Mouse (Mus musculus) gastrocnemius, postnatal 10 days (tissue): ENCODE results near the gene Adrm1. TPM values are rescaled to one million over a fixed set of nuclear protein-coding genes. Genes with fewer than 3 reads are reported as not detected.
A peak's percentile ranks its signal among the peaks of the same experiment; 100 is the strongest.
"Not testable (repeated sequence)": the region's sequence is repeated elsewhere in the genome, so short reads cannot be mapped to it uniquely, and the experiment has no call there.

Source experiments
- DNase-seq: peaks from one replicate; pipeline ENCODE4 v3.0.0; 2021; ENCODE audit warnings: mixed read lengths
- long read RNA-seq, 2 experiments: library from polyadenylated mRNA; stranded (forward); transcript quantifications; one replicate each; pipeline ENCODE4 v2.0.0; 2021
- total RNA-seq, 2 experiments: library from RNA; stranded (reverse); gene quantifications; 2 replicates each; pipeline ENCODE4 v1.2.3; 2021

The Adrm1 gene
- 100 to 1,000 TPM in 1 of 2 experiments, 10 to 100 TPM in 1; 97.8 to 108 TPM for total RNA-seq
- long read RNA-seq, experiment 1, full-length matches to known transcripts: 156 of 176 reads
- long read RNA-seq, experiment 1, partial matches to known transcripts: 3 of 176 reads
- long read RNA-seq, experiment 1, other reads (novel, unspliced or antisense): 17 of 176 reads
- long read RNA-seq, experiment 2, transcript Adrm1-201 (10 exons, 1,535 nt): major isoform, 192 of 215 reads
- long read RNA-seq, experiment 2, partial matches to known transcripts: 9 of 215 reads
- long read RNA-seq, experiment 2, other reads (novel, unspliced or antisense): 13 of 215 reads

GRCm38 (mm10) chr2:180170806-180171521 is at the start of gene Adrm1:
TSS of gene Adrm1 (plus strand) at chr2:180171485.
- DNase-seq: peak; percentile 98

GRCm38 (mm10) chr2:180124192-180124591 is 47.1 kb upstream of the Adrm1 start:
- DNase-seq: no peak

DNA sequence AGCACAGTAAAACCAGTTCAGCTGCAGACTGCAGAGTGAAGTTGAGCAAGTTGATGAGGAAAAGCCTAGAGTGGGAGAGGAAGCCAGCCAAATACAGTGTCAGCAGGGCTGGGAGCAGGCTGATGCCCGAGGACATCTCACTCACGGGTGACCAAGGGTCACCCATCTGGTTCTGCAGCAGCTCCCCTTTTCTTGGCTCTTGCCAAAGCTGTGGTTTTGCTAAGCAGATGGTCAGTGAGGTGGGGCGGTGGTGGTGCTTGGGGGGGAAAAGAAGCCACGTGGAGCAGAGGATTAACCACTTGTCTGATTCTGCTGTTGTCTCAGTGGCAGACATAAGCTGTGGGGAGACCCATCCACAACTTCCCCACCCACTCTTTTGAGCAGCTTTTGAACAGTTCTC is 45.1 kb upstream of the Adrm1 start:
- peak; percentile 40 for DNase-seq

- DNase-seq: no peak
These were observed 43.6 kb upstream of the Adrm1 start for GRCm38 (mm10) chr2:180127675-180128074.

- no peak for DNase-seq
These were observed 38.1 kb upstream of the Adrm1 start for GRCm38 (mm10) chr2:180133231-180133630.

DNA sequence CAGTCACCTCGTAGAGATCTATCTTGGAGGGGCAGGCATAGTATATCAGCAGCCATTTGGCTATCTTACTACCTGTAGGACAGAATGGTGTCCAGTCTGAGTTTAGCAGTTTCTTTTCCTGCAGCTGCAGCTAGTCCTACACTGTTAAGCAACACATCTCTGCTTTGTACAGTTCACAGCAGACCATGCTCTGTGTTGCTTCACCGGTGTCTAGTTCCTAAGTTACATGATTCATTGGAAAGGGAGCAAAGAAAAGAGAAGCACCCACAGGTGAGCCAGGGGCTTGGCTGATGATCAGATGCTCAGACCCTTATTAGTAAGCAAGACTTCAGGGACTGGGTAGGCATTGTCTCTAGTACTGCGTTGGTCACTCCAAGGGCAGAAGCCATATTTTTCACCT is 37.4 kb upstream of the Adrm1 start:
- DNase-seq: no peak

GRCm38 (mm10) chr2:180135414-180135813 is 35.9 kb upstream of the Adrm1 start:
- DNase-seq: no peak

DNA sequence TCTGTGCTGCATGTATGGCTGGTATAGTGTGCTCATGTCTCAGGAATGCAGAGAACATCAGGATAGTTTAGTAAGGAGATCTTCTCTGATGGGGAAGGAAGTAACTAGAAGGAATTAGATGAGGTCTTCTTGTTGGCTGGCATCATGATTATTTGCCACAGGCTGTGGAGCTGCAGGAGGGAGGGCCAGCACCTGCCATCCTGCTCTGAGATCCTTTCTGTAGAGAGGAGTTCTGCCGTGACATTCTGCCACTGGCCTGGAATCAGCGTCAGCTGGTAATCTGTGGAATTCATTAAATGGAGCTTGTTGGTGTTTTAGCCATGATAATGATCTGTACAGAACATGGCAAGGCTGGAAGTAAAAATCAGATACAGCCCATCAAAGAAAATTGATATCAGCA is 25.2 kb upstream of the Adrm1 start:
- no peak for DNase-seq

DNA sequence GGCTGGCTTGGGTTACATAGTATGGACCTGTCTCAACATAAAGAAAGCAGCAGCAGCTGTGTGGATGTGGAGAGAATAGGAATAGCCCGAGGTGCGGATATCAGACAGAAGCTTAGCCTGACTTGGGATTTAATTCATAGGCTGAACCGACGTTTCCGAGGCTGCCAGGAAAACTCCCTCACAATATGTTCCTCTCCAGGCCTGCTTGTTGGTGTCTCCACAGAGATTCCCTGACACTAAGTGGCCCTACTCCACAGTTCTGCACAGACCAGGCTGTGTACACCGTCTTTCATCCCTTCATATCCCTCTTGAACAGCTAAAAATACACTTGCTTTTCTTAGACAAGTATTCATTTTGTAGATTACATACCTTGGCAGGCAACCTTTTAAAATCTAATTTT is 23.9 kb upstream of the Adrm1 start:
- DNase-seq: no peak

DNA sequence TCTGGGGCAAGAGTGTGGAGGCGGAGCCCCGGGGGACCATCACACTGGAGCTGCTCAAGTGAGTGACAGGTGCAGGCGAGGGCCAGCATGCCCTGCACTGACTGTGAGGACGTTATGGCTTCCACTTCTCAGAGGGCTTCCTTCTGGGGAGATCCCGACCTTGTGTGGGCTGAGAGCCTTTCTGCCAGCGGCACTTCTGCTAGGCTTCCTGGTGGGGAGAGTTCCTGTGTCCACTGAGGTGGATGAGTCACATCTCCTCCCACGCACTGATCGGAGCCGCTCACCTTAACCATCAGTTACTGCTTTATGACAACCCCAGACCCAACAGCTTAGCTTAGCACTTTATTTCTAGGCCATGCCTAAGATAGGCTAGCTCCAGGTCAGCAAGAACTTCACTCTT is 22.7 kb upstream of the Adrm1 start:
- DNase-seq: no peak

GRCm38 (mm10) chr2:180154796-180155195 is 16.5 kb upstream of the Adrm1 start:
- DNase-seq: no peak

- DNase-seq: no peak
These were observed 12.7 kb upstream of the Adrm1 start for GRCm38 (mm10) chr2:180158627-180159026.

- no peak for DNase-seq
These were observed 5.4 kb upstream of the Adrm1 start for GRCm38 (mm10) chr2:180165855-180166254.

DNA sequence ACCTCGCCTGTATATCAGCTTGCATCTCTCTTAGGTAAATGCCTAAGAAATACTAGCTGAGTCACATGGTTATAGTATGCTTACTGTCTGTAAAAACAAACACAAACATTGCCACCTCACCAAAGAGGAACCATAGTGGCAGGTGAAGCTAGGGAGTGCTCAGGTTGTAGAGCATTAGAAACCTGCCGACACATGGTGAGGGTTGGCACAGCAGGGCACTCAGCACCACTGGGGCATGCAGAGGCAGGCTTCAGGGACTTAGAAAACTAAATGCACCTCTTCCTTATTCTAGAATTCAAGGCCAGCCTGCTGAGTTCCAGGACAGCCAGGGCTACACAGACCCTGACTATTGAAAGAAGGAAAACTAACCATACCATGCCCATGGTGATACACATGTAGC is 4.4 kb upstream of the Adrm1 start:
- DNase-seq: no peak

- DNase-seq: no peak
These were observed 1.0 kb upstream of the Adrm1 start for GRCm38 (mm10) chr2:180170151-180170805.

- DNase-seq: no peak
These were observed 311 bp downstream of the Adrm1 start for GRCm38 (mm10) chr2:180171522-180172070.

- DNase-seq: no peak
These were observed 867 bp downstream of the Adrm1 start for GRCm38 (mm10) chr2:180172152-180172551.

GRCm38 (mm10) chr2:180173163-180173562 is 1.9 kb downstream of the Adrm1 start:
- DNase-seq: no peak

DNA sequence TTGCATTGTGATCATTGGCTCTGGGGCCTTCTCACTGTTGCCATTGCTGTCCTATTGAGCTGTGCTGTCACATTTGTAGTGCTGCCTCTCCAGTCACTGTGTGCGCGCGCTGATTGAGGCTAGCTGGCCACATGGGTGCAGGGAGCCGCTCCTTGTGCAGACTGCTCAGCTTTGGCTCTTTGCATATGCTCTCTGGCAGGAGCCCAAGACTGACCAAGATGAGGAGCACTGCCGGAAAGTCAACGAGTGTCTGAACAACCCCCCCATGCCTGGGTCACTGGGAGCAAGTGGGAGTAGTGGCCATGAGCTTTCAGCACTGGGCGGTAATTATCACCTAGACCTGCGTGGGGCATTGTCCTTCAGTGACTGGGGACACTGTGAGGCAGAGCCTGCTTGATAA is 2.4 kb downstream of the Adrm1 start:
- DNase-seq: not testable (repeated sequence)

DNA sequence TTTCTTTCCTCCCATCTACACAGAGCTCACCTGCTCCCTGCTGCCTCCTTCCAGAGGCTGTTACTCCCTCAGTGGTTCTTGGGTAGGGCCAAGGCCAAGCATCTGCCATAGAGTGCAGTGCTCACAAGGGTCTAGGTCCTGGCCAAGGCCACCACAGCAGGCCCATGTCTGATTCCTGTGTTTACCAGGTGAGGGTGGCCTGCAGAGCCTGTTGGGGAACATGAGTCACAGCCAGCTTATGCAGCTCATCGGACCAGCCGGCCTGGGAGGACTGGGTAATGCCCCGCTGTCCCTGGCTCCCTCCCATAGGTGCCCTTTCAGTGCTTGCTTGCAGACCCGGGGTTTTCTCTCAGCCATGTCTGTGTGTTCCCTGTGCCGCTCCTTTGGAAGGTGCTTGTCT is 2.8 kb downstream of the Adrm1 start:
- DNase-seq: no peak

DNA sequence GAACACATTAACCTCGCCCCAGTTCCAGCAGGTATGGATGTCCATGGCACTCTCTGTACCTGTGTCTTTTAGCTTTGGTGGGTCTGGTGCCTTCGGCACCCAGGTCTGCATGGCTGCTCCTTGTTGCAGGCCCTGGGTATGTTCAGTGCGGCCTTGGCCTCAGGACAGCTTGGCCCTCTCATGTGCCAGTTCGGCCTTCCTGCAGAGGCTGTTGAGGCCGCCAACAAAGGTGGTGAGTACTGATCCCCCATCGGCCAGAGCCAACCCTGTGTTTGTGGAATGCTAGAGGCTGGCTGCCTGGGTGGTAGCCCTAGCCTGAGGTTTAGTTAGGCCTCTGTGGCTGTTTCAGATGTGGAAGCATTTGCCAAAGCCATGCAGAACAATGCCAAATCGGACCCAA is 4.4 kb downstream of the Adrm1 start:
- DNase-seq: no peak

DNA sequence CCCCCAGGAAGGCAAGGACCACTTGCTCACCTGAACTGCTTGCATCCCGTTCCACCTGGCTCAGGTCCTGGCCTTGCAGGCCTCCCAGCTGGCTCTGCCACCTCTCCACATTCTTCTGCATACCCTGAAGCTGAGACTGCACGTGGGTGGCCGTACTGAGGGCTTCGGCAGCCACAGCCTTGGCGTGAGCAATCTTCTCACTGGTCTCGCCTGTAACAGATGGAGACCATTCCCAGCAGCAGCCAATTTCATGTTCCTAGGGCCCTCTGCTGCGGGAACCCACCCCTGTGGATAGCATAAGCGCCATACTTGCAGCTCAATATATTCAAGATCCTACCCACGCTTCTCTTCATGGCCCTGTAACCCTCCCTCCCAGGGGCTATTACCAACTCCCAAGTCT is 10.3 kb downstream of the Adrm1 start:
- no peak for DNase-seq
